Mouse (Mus musculus) layer of hippocampus, adult 8-10 months (tissue): ENCODE data around the gene Ripply2. TPM values are rescaled to one million over a fixed set of nuclear protein-coding genes. Genes with fewer than 3 reads are reported as not detected.

Source experiments
- DNase-seq, 2 experiments: peaks; one replicate each; pipeline ENCODE4 v3.0.0; 2022; ENCODE audit warnings: low spot score in 2 of 2
- total RNA-seq, 4 experiments: library from RNA; stranded (reverse); gene quantifications; 2 replicates each; pipeline ENCODE4 v1.2.4; 2022

The Ripply2 gene
- total RNA-seq, 4 experiments from 2014 or later = 6.6 to 10.8 (median 9.0) TPM

DNA sequence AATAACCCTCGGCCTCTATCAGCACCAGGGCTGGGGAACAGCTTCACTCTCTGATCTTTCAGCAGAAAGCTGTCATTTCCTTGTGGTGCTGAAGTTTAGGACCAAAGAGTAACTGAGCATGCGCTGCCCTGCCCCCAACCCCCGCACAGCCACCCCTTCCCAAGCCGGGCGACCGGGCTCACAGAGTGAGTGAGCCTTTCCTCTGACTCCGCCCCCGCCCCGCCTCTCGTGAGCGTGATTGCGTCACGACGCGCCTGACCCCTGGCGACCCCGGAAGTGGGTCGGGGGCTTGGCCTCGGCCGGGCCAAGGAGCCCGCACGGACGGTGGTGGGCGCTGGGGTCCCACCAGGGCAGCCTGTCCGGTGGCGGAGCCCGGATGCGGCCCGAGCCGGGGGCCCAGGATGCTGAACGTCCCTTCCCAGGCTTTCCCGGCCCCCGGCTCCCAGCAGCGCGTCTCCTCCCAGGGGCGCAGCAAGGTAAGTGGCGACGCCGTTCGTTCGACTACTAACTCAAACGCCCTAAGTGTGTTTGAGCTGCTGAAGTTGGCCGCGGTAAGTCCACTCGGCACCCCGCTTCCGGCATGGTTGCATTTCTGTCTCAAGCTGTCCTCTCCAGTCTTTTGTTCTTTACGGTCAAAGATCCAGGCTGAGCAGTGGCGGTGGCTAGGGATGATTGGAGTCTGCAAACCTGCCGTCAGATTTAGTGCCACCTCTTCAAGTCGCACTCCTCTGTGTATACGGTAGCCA, 6.6 kb downstream of the Ripply2 start, which contains the start of gene Cyb5r4:
TSS of gene Cyb5r4 (plus strand) at position 237 of the 746 bp plus-strand sequence.
- DNase-seq = peak; percentile 89 to 90

- DNase-seq = no peak
These were observed 10.4 kb downstream of the Ripply2 start for GRCm38 (mm10) chr9:87025764-87026163.

DNA sequence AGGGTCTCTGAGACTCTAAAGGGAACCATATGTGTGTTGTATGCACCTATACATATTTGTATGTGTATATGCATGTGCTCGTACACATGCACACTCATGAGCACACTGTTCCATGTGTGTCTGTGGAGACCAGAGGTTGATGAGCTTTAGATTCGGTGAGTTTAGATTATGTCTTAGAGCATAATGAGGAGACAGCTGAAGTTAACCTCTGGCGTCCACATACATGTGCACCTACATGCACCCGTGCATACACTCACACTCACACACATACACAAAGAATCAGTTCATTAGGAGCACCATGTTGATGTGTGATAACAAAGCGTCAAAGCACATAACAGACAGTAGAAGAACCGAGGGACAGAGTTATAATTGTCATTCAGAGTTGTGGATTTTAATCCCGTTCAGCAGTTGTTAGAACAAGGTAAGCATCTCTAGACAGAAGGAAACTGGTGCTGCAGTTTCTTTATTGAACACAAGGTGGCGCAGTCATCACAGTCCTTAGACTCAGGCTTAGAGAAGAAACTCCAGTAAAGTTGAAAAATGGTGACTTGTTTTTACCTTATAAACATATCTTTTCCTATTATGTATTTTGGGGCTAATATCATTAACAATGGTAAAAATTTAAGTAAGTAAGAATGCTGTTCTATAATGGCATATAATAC, 12.2 kb downstream of the Ripply2 start:
- DNase-seq = peak; percentile 28 to 79

DNA sequence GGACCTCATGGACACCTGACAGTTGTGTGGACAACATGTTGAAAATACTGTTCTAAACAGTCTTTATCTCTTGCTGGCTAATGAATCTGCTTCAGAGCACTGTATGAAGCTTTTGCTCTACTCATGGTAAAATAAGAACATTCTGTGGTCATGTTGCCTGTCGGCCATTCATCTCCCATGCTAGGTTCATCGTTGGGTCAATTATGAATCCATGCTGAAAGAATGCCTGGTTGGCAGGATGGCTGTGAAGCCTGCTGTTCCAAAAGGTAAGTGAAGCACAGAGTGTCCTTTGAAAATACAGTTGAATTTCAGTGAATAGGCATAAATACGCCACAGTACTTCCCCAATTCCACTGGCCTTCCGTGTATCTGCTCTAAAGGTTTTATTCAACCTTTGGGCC, 16.9 kb downstream of the Ripply2 start:
- no peak for DNase-seq

- DNase-seq = no peak
These were observed 19.7 kb downstream of the Ripply2 start for GRCm38 (mm10) chr9:87034831-87035580.

DNA sequence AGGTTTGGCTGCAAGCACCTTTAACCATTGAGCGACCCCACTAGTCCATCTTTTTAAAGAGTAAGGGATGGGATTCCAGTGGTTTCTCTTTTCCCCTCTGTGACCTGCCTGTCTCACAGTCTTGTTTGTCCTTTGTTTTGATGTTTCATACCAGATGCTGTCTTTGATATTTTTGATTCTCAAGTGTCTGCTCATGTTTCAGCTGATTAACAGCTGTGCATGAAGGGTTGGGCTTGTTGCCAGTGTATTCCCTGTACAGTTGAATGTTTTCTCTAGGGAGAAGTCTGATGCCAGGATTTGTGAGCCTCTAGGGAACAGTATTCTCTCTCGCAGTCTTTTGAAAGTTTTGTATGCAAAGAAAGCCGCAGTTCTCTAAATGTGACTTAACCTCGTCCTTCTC, 34.1 kb downstream of the Ripply2 start:
- no peak for DNase-seq

- no peak for DNase-seq
These were observed 40.4 kb downstream of the Ripply2 start for GRCm38 (mm10) chr9:87055547-87056235.

DNA sequence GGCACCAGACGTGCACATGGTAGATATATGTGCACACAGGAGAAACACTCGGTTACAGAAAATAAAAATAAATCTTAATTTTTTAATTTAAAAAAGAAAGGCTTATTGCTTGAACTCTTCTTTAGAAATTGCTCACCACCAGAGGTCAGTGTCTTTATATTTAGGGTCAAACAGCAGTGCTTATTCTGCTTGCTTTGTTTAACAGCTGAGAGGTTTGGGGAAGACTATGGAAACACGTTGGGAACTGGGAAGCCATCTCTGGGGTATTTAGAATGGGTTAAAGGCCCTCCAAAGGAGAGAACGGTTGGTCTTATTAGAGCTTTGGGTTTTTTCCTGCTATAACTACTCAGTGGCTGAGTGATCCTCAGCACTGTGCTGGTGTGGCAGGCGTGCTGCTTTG, 47.0 kb downstream of the Ripply2 start:
- no peak for DNase-seq

- DNase-seq = no peak
These were observed 52.8 kb downstream of the Ripply2 start for GRCm38 (mm10) chr9:87068160-87068559.

Other genes with a start within 250 kb of the Ripply2 start
- 100 to 1,000 TPM; 356 to 410 (median 379) TPM for gene Snap91, start 134.9 kb upstream of the Ripply2 start, total RNA-seq
- gene Cyb5r4, start 6.5 kb downstream of the Ripply2 start, total RNA-seq = 10 to 100 TPM; 30.0 to 46.6 (median 38.2) TPM
- gene Mrap2, start 128.8 kb downstream of the Ripply2 start, total RNA-seq = 1 to 10 TPM; 3.3 to 5.7 (median 4.9) TPM
- gene Cep162, start 240.0 kb downstream of the Ripply2 start, total RNA-seq = 10 to 100 TPM; 10.6 to 15.2 (median 14.0) TPM